Mouse (Mus musculus) MEL (cell line): ENCODE data around the gene Srarp. TPM values are rescaled to one million over a fixed set of nuclear protein-coding genes. Genes with fewer than 3 reads are reported as not detected.

Experiments
- DNase-seq: peaks from one replicate; pipeline ENCODE4 v3.0.0; 2011; ENCODE audit warnings: low read depth, low spot score
- H3K27ac ChIP-seq: 2 replicates; pipeline ENCODE4 v1.5.1; 2012; ENCODE audit warnings: low read depth, mild to moderate bottlenecking, control low read depth, low read length, moderate library complexity; ENCODE audit not compliant: control insufficient read depth
- H3K27me3 ChIP-seq, 2 experiments: fragments of 150-350 bp in 1 of 2; sonication (generic) in 1 of 2; 2 replicates each; pipeline ENCODE4 v1.6.1; 2012; ENCODE audit warnings: low read length in 2 of 2, mild to moderate bottlenecking in 2 of 2, improper control_type of control experiment in 1 of 2, moderate library complexity in 1 of 2; ENCODE audit not compliant: insufficient read depth in 2 of 2, control insufficient read depth in 1 of 2
- H3K36me3 ChIP-seq, 2 experiments: 2 replicates each; pipeline ENCODE4 v1.6.1; 2012 to 2014; ENCODE audit warnings: low read length in 2 of 2, improper control_type of control experiment in 1 of 2, inconsistent platforms in 1 of 2, mild to moderate bottlenecking in 1 of 2; ENCODE audit not compliant: insufficient read depth in 2 of 2, control insufficient read depth in 1 of 2
- H3K4me1 ChIP-seq, 2 experiments: fragments of 150-350 bp in 1 of 2; sonication (generic) in 1 of 2; 2 replicates each; pipeline ENCODE4 v1.6.1; 2012; ENCODE audit warnings: low read length in 2 of 2, improper control_type of control experiment in 1 of 2, mild to moderate bottlenecking in 1 of 2; ENCODE audit not compliant: insufficient read depth in 2 of 2, control insufficient read depth in 1 of 2
- H3K4me3 ChIP-seq, 2 experiments: fragments of 150-350 bp in 1 of 2; sonication (generic) in 1 of 2; 2 replicates each; pipeline ENCODE4 v1.5.1; 2012; ENCODE audit warnings: low read depth in 2 of 2, low read length in 2 of 2, mild to moderate bottlenecking in 2 of 2, moderate library complexity in 2 of 2, control low read depth in 1 of 2, improper control_type of control experiment in 1 of 2; ENCODE audit not compliant: control insufficient read depth in 1 of 2, insufficient read depth in 1 of 2
- H3K79me2 ChIP-seq: 2 replicates; pipeline ENCODE4 v1.6.1; 2012; ENCODE audit warnings: mild to moderate bottlenecking, low read length, moderate library complexity; ENCODE audit not compliant: control insufficient read depth, poor library complexity, insufficient read depth
- H3K9ac ChIP-seq: 2 replicates; pipeline ENCODE4 v1.6.1; 2012; ENCODE audit warnings: low read depth, mild to moderate bottlenecking, control low read depth, low read length, moderate library complexity; ENCODE audit not compliant: control insufficient read depth, poor library complexity, severe bottlenecking
- H3K9me3 ChIP-seq: fragments of 150-350 bp; sonication (generic); replicated peaks from 2 replicates; pipeline ENCODE4 v1.6.1; 2012; ENCODE audit warnings: mild to moderate bottlenecking, low read length, improper control_type of control experiment, moderate library complexity; ENCODE audit not compliant: insufficient read depth
- CHD1 ChIP-seq: IDR thresholded peaks from 2 replicates; pipeline ENCODE4 v1.6.1; 2012; ENCODE audit warnings: low read depth, mild to moderate bottlenecking, inconsistent platforms, low read length, improper control_type of control experiment
- CHD2 ChIP-seq: IDR thresholded peaks from 2 replicates; pipeline ENCODE4 v1.6.1; 2011; ENCODE audit warnings: low read length, improper control_type of control experiment
- CTCF ChIP-seq, 3 experiments: IDR thresholded peaks in 2 of 3; conservative IDR thresholded peaks in 1 of 3; 2 replicates each; pipeline ENCODE4 v1.5.1; 2011 to 2012; ENCODE audit warnings: low read length in 3 of 3, low read depth in 2 of 3, mild to moderate bottlenecking in 2 of 3, improper control_type of control experiment in 1 of 3, inconsistent platforms in 1 of 3, mixed read lengths in 1 of 3, moderate library complexity in 1 of 3; ENCODE audit not compliant: control insufficient read depth in 1 of 3, insufficient read depth in 1 of 3, poor library complexity in 1 of 3, severe bottlenecking in 1 of 3
- GATA1 ChIP-seq: IDR thresholded peaks from 2 replicates; pipeline ENCODE4 v1.6.1; 2011; ENCODE audit warnings: low read depth, low read length, improper control_type of control experiment
- HCFC1 ChIP-seq: IDR thresholded peaks from 2 replicates; pipeline ENCODE4 v1.6.1; 2012; ENCODE audit warnings: low read depth, mild to moderate bottlenecking, inconsistent platforms, low read length, improper control_type of control experiment, moderate library complexity
- MAFK ChIP-seq: IDR thresholded peaks from 2 replicates; pipeline ENCODE4 v1.6.1; 2011; ENCODE audit warnings: low read depth, mild to moderate bottlenecking, low read length, improper control_type of control experiment, borderline replicate concordance
- MAX ChIP-seq: IDR thresholded peaks from 2 replicates; pipeline ENCODE4 v1.6.1; 2011; ENCODE audit warnings: low read length, improper control_type of control experiment
- MAZ ChIP-seq: IDR thresholded peaks from 2 replicates; pipeline ENCODE4 v1.6.1; 2012; ENCODE audit warnings: low read depth, mild to moderate bottlenecking, inconsistent platforms, low read length, improper control_type of control experiment
- MXI1 ChIP-seq: IDR thresholded peaks from 2 replicates; pipeline ENCODE4 v1.6.1; 2011; ENCODE audit warnings: mild to moderate bottlenecking, low read depth, low read length, improper control_type of control experiment
- MYC ChIP-seq: IDR thresholded peaks from 2 replicates; pipeline ENCODE4 v1.6.1; 2011; ENCODE audit warnings: low read depth, mild to moderate bottlenecking, low read length, improper control_type of control experiment, moderate library complexity
- NELFE ChIP-seq: IDR thresholded peaks from 2 replicates; pipeline ENCODE4 v1.6.1; 2011; ENCODE audit warnings: low read depth, low read length, improper control_type of control experiment
- POLR2AphosphoS2 ChIP-seq: IDR thresholded peaks from 2 replicates; pipeline ENCODE4 v1.6.1; 2011; ENCODE audit warnings: low read length, improper control_type of control experiment
- SIN3A ChIP-seq: IDR thresholded peaks from 2 replicates; pipeline ENCODE4 v1.6.1; 2012; ENCODE audit warnings: low read length, improper control_type of control experiment, inconsistent platforms
- TCF12 ChIP-seq: IDR thresholded peaks from 2 replicates; pipeline ENCODE4 v1.6.1; 2014; ENCODE audit warnings: low read depth, mild to moderate bottlenecking, inconsistent platforms, low read length, improper control_type of control experiment, moderate library complexity
- ZC3H11A ChIP-seq: IDR thresholded peaks from 2 replicates; pipeline ENCODE4 v1.6.1; 2012; ENCODE audit warnings: low read depth, mild to moderate bottlenecking, inconsistent platforms, low read length, improper control_type of control experiment
- ZKSCAN1 ChIP-seq: IDR thresholded peaks from 2 replicates; pipeline ENCODE4 v1.6.1; 2012; ENCODE audit warnings: low read depth, mild to moderate bottlenecking, inconsistent platforms, low read length, improper control_type of control experiment, moderate library complexity
- polyA plus RNA-seq, 2 experiments: library from polyadenylated mRNA; stranded (reverse) in 1 of 2; unstranded in 1 of 2; fragments of >175 nt in 1 of 2; fragments of >200 nt in 1 of 2; gene quantifications; 2 replicates each; pipeline versions ENCODE4 v1.2.1 to v1.2.4; 2012; ENCODE audit warnings: low replicate concordance in 2 of 2, low read depth in 1 of 2; ENCODE audit not compliant: insufficient read length in 2 of 2, insufficient read depth in 1 of 2, missing spikeins in 1 of 2
- total RNA-seq: library from RNA; depleted of rRNA; stranded (reverse); fragments of 300-350 nt; gene quantifications from 2 replicates; pipeline ENCODE4 v1.2.3, GENCODE M21; 2012

The Srarp gene
- total and polyA plus RNA-seq, 3 experiments, result not detected

- Histone ChIP-seq H3K9me3 (no peaks in the 10 kb centered on the region), H3K36me3 (no peaks in the 10 kb centered on the region; a peak in 1 of 4 replicates)
Observed at GRCm38 (mm10) chr4:141461088-141461487, 25.2 kb upstream of the Srarp start.

GRCm38 (mm10) chr4:141460481-141460880 is 24.6 kb upstream of the Srarp start:
- no peak overlapping the region for H3K9ac ChIP-seq
- 0 out of 2 replicates have a peak, but pooled peaks cover 5% of the 10 kb centered on the region for H3K79me2 ChIP-seq
- TF ChIP-seq MXI1 (no peak), CTCF (IDR thresholded peaks at IDR 0.05 in 2 of 3, conservative IDR thresholded peaks at IDR 0.05 in 1 of 3; ENCODE audit: control insufficient read depth in 1 of 3, insufficient read depth in 1 of 3, low read depth in 2 of 3, low read length in 3 of 3, poor library complexity in 1 of 3, severe bottlenecking in 1 of 3) (no peak)
- TF ChIP-seq, all 39 proteins: peak for 0
- H3K36me3 ChIP-seq, result no peaks in the 10 kb centered on the region; a peak in 1 of 4 replicates
- no peaks in the 10 kb centered on the region for H3K27me3 ChIP-seq
- no peak overlapping the region for H3K27ac ChIP-seq
- no peak for DNase-seq
- no peaks in the 10 kb centered on the region for H3K9me3 ChIP-seq
- no peaks in the 10 kb centered on the region for H3K4me1 ChIP-seq
- no peak overlapping the region for H3K4me3 ChIP-seq

More at GRCm38 (mm10) chr4:141461088-141461487, 25.2 kb upstream of the Srarp start:
- Histone ChIP-seq H3K4me1 (no peaks in the 10 kb centered on the region), H3K4me3 (no peak overlapping the region), H3K79me2 (0 out of 2 replicates have a peak, but pooled peaks cover 4% of the 10 kb centered on the region), H3K27ac (no peak overlapping the region), H3K9ac (no peak overlapping the region), H3K27me3 (no peaks in the 10 kb centered on the region)
- TF ChIP-seq CTCF (IDR thresholded peaks at IDR 0.05 in 2 of 3, conservative IDR thresholded peaks at IDR 0.05 in 1 of 3; ENCODE audit: control insufficient read depth in 1 of 3, insufficient read depth in 1 of 3, low read depth in 2 of 3, low read length in 3 of 3, poor library complexity in 1 of 3, severe bottlenecking in 1 of 3), result no peak
- TF ChIP-seq MAX, result no peak
- no peak for TF ChIP-seq POLR2AphosphoS2
- no peak for TF ChIP-seq GATA1
- no peak for TF ChIP-seq ZC3H11A
- TF ChIP-seq MAFK, result no peak
- TF ChIP-seq MYC, result no peak
- no peak for TF ChIP-seq NELFE
- no peak for TF ChIP-seq MXI1
- TF ChIP-seq ZKSCAN1, result no peak
- no peak for TF ChIP-seq CHD2
- TF ChIP-seq HCFC1, result no peak
- no peak for TF ChIP-seq MAZ
- no peak for TF ChIP-seq SIN3A
- no peak for DNase-seq

- 0 out of 2 replicates have a peak, but pooled peaks cover 5% of the 10 kb centered on the region for H3K79me2 ChIP-seq
- H3K36me3 ChIP-seq, result no peaks in the 10 kb centered on the region; a peak in 1 of 4 replicates
- no peak overlapping the region for H3K9ac ChIP-seq
- H3K4me3 ChIP-seq, result no peak overlapping the region
- no peak for DNase-seq
- H3K4me1 ChIP-seq, result no peaks in the 10 kb centered on the region
- no peak overlapping the region for H3K27ac ChIP-seq
- H3K9me3 ChIP-seq, result no peaks in the 10 kb centered on the region
- TF ChIP-seq CHD1 (no peak), CTCF (IDR thresholded peaks at IDR 0.05 in 2 of 3, conservative IDR thresholded peaks at IDR 0.05 in 1 of 3; ENCODE audit: control insufficient read depth in 1 of 3, insufficient read depth in 1 of 3, low read depth in 2 of 3, low read length in 3 of 3, poor library complexity in 1 of 3, severe bottlenecking in 1 of 3) (no peak), POLR2AphosphoS2 (no peak), CHD2 (no peak), TCF12 (no peak)
- no peaks in the 10 kb centered on the region for H3K27me3 ChIP-seq
Observed at GRCm38 (mm10) chr4:141459766-141460165, 23.9 kb upstream of the Srarp start.
